Mouse (Mus musculus): ENCODE measurements around the gene Agap1.

Gene Agap1

DNA sequence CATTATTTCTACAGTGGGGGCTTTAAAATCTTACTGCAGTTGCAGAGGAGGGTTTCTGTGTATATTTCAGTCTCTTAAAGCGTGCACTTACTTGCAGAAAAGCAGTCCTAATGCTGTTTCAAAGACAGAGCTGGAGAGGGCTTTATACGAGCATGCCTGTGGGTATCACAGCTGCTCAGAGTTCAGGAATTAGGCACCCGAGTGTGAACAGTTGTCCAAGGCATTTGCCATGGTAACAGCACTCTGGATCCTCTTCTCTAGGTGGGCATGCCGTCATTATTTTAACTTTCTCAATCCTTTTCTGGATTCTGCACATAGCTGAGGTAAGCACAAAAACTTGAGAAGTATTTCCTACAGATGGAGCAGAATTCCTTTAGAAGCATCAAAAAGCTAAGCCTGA is 321.1 kb downstream of the Agap1 start:
- no peak for DNase-seq

DNA sequence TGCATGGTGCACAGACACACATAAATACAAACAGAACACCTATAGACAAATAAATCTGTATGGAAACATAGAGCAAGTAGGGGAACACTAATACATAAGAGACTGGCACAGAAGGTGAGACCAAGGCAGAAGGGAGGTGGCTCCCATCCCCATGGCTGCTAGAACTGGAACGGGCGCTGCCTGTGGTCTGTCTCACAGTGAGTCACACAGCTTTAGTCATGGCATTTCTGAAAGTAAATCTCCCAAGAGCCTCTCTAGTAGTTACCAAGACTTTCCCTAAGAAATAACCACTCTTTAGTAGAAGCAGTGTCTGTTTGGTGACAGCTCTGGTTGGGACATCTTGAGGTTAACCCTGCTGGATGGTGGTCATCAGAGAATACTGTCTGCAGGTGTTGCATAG is 326.1 kb downstream of the Agap1 start:
- DNase-seq: no peak

DNA sequence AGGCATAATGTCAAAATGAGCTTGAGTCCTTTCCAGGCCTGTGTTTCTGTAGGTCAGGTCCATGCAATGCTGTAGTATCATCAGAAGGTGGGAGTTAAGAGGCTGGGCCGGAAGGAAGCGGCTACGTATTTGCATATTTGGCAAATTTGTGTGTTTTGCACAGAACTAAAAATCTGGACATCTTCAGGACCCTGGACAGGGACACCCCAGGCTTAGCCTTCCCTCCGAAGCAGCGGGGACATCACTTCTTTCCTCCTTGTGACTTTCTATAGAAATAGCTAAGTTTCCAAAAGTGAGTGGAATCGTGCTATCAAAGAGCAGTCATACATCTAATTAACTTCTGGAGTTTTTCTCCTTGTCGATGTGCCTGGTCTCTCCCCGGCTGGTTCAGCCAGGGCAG is 327.3 kb downstream of the Agap1 start:
- DNase-seq: no peak

DNA sequence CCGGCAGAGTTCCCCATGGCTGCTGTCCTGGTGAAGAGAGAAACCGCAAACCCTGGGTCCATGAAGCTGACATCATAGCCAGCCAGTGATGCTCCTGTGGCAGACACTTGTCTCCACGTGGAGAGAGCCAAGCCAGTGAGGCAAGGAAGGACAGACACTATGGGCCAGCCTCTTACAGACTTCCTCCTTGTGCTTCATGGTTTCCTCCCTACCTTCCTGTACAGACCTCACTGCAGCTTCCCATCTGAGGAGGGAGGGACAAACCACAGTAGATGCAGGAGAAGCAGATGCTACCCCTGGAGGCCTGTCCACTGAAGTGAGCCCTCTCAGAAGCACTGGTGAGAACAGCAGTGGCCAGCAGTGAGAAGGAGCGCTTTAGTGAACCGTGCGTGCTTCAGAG is 332.2 kb downstream of the Agap1 start:
- no peak for DNase-seq

DNA sequence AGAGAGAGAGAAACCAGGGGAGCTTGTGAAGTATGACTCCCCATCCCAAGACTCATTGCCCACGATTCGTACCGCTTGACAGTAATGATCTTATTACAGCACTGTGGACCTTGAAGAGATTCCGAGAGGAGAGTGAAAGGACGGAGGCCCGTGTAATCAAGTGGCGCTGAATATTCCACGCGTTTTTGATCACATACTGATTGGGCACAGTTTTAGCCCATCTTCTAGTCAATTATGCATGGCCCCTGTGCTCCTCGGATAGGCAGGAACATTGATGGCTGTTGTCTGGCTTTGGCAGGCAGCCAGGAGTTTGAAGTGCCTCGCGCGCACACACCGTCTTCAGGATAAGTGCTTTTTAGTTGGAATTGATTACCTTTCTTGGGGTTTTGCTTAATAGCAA is 344.1 kb downstream of the Agap1 start:
- DNase-seq: no peak

DNA sequence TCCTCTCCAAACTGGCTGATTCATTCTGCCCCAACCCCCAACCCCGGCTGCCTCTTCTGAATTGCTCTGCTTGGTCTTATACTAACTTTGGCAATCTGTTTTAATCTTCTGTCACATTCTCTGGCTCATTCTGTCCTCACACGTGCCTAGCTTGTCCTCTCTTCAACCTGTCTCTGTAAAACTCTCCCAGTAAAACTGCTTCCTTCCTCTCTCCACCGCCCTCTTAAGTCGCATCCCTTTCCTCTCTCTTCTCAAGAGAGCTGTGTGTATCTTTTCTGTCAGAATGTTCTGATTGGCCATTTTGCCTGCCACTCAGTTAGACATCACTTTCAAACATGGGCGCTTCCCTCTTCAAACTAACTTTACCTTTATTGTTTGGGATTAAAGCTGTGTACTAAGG is 346.9 kb downstream of the Agap1 start:
- DNase-seq: no peak

DNA sequence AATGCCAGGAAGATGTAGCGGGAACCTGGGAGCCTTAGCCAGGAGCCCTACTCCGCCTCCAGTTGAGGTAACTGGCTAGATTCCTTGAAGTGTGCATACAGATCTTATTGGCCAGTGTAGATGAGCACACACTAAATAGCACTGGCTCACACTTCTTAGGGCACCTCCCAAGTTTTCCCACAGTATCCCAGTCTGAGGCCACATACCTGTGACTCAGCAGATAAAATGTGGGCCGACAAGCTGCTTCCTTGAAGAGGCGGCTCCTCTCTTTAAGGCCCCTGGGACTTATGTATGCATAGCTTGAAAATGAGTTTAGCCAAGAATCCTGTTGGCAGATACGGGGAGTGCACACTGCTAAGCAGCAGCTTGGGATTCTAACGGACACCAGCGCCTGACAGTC is 350.4 kb downstream of the Agap1 start:
- DNase-seq: no peak

DNA sequence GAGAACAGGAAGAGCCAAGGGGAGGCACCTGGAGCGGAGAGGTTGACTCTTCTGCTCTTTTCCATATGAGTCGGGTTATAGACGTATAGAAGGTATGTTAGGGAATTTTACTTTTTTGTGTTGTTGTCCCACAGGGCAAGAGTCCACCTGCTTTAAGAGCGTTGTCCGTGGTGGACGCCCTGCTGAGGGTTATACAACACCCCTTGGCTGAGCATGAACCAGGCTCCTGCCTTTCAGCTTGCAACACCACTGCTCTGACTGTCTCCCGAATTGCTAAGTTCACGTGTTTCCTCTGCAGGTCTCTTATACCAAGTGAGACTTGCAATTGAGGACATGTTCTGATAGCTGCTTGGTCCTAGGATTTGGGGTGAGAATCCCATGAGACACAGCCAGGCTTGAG is 358.2 kb downstream of the Agap1 start:
- peak in 1 of 2 experiments; percentile 18 for DNase-seq

DNA sequence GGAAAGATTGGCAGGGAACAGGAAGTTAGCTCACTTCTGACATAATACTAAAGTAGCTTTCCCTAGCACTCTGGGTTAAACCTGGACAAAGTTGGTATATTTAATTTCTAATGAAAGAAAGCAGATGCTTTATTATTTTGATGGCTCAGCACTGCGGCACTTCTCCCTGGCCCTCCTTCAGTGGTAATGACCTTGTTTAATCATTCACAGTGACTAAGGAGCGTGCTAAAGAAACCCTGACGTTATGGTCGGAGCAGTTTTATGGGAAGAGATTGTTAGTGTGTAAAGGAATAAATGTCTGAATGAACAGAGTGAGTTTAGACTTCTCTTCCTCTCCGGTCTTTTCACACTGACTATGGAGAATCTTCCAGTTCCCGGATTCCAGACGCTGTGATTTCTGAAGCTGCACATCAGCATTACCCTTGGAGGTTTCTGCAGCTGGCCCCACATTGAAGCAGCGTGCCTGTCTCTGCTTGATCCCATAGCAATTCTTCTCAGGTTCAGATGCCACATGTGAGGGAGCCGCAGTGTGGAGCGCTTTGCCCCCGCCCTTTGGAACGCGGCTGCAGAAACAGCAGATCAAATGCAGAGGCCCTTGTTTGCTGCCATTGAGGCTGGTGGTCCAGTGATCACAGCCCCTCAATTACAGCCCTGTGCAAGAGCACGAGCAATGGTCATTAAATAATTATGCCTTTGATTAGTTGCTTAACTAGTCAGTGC is 362.0 kb downstream of the Agap1 start:
- no peak for DNase-seq

DNA sequence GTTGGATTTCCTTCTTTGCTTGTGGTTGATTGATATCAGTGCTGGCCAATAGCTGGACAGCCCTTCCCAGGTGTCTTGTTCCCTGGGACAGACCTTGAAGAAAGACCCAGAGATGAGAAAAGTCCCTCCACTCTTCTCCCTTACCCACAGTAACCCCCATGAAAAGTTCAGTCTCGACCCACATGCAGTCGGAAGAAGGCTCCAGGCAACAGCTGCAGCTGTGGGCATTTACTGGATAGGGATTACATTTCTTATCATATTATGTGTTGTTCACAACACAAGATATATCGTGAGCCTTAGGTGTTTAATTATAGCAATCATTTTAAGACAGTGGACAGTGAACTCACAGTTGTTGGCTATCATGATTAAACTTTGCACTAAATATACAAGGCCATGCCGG is 367.2 kb downstream of the Agap1 start:
- DNase-seq: no peak

DNA sequence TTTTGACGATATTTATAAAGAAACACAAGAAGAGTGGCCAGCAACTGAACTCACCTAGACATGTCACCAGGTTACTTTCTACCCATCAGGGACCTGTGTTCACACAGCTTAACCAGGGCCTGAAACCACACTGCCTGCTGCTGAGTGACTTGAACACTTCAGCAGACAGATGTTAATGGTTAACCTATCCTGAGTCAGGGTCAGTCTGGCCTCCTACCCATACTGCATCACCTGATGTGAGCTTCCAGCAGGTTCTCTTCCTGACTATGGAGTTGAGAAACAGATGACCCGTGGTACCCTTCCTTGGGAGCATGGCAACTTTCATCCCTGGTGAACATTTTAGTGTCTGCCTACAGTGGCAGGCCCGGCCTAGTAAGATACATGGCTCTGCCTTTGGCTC is 367.8 kb downstream of the Agap1 start:
- no peak for DNase-seq

DNA sequence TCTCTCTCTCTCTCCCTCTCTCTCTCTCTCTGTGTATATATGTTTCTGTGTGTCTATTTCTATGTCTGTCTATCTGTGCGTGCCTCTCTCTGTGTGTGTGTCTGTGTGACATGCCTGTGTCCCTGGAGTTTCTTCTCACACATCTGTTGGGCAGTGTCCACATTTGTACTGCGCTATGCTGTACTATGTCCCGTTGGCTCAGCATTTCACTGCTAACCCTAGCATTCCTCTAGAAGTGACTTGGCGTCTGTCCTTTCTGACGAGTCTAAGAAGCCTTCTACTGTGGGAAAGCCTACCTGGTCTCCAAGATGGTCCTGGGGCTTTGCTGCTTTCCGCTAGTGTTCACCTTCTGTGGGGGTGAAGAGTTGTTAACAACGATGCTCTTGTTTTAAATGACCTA is 368.4 kb downstream of the Agap1 start:
- DNase-seq: no peak

DNA sequence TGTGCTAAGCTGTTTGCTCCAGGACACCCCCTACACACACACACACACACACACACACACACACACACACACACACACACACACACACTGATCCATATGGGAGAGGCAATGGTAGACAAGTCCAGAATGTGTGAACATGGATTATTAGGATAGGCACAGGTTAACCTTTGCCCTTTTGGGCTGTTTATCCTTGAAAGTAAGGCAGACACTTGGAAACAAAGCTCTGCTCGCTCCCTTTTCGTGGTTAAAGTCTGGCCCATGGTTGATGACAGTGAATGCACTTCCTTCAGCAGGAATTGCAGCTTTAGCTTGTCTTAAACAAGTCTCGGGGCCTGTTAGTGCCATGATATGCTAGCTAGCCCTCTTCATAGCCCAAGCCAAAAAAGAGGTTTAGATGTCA is 372.4 kb downstream of the Agap1 start:
- DNase-seq: no peak

DNA sequence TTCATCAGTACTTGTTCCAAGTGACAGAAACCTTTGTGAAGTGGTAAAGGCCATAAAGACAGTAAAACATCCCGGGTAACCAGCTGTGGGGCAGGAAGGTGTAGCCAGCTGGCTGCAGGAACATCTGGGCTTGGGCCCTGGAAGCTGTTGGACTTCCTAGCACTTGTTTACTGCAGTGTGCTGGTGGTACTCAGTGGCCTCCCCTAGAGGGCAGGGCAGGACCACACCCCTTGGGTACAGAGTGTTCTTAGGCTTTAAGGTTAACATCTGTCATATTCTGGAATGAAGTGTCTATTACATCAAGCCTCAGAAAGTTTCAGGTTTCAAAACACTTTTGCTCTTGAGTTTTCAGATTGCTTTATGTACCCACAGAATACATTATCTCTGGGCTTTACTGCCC is 376.5 kb downstream of the Agap1 start:
- DNase-seq: no peak

DNA sequence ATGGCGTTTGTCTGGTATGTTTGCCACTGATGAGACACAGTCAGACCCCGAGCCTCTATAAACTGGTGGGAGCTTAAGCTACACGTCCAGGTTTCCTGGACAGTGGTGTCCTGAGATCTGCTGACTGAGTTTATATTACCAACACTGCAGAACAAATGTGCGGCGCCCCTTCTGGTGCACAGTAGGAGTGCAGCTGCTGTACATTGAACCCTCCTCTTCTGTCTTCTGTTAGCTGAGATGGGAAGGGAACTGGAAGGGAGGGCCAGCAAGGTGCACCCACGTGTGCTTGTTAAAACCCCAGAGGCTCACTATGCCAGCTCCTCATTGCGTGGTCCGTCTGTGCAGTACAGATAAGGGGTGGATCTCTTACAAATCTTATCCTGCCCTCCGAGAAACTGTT is 389.5 kb downstream of the Agap1 start:
- DNase-seq: no peak

DNA sequence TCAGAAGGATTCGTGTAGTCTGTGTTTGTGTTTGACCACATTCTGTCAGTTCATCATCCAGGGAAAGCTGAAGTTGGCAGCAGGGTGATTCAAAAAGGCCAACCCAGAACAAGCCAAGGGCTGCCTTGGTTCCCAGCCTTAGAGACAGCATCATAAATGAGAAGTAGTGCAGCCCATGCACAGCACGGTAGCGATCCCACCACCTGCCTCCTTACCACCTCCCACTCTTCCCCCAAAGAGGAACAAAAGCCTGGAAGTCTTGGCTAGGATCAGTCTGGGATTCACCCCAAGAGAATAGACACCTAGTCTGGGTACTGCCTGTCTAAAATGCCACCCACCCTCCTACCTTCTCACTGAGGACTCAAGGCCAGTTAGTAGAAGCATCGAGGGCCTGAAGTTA is 390.9 kb downstream of the Agap1 start:
- no peak for DNase-seq

DNA sequence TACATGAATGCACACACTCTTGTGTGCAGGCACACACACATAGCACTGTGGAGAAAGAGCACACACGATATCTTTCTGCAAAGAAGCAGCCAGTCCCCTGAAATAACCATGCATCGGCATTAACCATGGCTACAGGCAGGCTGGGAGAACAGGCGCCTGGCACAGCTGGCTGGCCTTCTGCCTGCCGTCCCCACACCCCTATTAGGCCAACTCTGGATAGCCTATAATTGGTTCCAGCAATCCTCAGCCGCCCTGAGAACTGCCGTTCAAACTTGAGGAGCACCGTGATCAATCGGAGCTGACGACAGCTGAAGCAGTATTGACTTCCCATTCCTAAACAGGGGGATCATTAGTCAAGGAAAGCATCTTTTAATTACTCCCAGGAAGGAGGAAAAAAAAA is 391.5 kb downstream of the Agap1 start:
- DNase-seq: no peak

DNA sequence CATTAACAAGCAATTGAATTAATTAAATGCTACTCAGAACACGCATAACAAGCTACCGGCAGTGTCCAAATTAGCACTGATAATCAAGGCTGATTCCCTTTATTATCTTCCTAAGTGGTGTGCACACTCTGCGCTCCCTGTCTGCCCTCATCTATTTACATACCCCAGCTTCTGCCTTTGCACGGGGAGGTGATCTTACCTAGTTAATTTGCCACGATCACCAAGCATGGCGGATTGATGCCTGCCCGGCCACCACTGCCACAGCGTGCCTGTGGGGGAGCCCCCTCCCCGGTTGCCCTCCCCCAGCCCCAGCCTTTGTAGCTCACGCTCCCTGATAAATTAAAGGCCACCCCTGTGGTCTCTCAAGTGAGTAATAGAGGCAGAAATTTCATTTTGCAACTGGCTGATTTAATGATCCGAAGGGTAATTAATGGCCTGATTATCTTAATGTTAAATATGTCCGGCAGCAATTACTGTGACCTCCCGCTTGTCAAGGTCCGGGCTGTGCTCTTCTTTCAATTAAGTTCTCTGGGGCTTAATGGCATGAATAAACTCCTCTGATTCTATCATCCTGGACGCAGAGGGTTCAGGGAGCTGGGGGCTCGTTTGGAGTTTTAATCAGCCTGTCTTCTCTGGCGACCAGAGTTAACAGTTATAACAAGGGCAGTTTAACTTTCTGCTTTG is 393.9 kb downstream of the Agap1 start:
- DNase-seq: no peak

DNA sequence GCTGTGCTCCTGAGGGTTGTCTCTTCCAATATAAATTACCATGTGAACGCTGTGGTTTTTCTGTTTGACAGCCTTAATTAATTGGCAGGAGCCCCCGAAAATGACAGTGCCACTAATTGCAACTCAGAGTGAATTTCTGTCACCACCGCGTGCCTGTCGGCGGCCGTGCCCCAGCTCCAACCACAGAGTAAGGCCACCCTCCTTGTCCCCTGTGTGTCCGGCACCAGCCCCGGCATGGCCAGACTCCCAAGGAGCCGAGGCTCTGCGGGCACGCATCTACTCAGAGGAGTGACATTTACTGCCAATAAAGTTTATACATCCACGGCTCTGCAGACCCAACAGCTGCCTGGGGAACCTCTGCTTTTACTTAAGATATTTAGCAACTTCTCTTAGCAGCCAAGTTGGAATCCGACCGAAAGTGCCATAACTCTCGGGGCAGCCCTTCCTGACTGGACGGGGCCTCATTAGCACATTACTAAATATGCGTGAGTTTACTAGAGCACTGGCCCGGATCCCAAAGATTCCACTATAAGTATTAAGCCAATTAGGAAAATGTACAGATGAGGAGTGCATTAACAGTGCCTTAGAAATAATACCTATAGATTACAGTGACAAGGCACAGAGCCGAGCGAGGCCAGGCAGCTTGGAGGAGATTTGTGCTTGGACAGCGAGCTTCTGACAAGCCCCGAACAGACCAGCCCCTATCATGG is 394.7 kb downstream of the Agap1 start:
- no peak for DNase-seq

DNA sequence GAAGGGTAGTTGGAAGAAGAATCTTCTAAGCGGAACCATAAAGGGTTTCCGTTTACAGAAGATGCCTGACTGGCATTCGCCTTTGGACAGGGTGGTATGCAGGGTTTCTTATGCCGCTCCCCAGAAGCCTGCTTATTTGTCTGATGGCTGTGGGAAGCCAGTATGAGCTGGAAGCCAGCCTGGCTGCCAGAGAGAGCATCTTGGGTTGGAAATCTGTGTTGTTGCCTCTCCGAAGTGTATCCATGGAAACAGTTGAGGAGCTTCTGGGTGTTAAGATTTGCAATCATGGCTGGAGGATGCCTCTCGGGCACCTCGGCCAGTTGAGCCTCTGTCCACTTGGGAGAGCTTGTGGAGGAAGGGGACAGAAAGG is 395.2 kb downstream of the Agap1 start:
- DNase-seq: peak; percentile 46 to 53

DNA sequence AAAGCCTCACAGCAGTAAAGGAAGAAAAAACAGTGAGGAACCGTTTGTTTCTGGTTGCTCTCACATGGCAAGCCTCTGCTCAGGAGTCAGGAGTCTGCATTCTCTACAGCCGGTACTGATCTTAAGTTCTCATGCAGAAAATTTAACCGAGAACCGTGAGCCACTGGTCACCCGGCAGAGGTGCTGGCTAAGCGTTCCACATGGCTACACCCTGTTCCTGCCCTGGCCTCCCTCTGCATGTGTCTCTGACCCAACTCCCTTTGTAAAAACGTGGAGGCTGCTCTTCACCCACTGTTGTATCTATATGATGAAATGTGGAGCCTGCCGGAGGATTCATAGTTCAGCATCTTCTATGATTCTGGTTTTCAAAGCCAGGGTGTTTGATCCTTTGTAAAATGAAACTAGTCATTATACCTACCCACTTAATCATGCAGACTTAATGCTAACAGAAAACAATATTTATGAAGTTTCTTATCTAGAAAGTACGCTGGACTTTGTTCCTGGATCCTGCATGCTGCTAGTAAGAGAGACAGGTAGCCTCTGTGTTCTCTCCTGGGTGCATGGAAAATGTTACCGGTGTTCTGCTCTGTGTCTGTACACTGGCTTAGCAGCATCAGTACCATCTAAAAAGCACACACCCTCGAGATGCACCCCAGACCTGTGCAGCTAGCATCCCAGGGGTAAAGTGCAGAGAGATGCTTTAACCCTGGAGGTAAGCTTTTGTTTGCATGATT is 396.2 kb downstream of the Agap1 start:
- DNase-seq: no peak

DNA sequence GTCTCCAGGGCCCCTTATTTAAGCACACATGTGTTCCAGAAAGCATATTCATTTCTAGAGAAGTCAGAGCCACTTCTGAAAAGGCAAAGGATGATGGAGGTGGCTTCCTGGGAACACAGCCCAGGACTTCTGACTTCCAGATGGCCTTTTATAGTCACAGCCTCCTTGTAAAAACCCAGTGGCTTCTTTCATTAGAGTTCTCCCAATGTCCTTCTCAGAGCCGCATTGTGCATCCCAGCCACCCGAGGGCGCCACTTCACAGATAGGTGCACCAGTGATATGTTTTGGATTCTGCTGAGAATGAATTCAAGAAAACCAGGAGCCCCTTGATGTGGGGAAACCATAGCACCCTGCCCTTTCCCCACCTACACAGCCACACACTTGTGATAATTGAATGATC is 404.6 kb downstream of the Agap1 start:
- peak; percentile 66 to 74 for DNase-seq

DNA sequence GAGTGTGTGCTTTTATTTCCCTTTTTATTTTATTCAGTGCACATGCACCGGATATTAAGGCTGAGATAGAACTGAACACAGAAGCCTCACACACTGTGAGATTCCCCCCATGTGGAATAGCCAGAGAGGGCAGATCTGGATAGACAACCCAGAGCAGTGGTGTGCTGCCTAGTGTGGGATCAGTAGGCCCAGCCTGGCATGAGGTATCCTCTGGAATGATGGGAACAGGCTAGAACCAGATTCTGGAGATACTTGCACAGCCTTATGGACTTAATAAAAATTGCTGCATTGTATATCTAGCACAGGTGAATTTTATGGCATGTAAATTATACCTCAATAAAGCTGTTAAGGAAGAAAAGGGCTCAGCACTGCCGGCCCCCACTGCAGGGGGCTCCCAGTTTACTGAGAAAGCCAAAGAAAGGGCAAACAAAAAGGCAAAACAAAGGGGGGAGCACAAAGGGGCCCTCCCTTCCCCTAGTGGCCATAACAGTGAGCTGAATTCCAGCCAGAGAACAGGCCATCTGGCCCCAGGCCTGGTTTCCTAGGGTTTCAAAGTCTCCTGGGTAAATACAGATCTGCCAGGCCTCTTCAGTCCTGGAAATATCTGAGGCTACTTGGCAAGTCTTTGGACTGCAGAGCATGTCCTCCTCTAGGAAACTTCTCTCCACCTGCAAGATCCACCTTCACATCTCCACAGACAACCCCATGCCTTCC is 405.6 kb downstream of the Agap1 start:
- peak; percentile 66 to 73 for DNase-seq

Measured in cerebellum, postnatal 25 days (tissue).